Mouse (Mus musculus): ENCODE measurements at regions not wholly inside any gene's neighbourhood (a gene's known extent, or its start where the extent isn't known, plus 50 kb on each side); places are given as distances from the start of the nearest gene placed in this dataset.

DNA sequence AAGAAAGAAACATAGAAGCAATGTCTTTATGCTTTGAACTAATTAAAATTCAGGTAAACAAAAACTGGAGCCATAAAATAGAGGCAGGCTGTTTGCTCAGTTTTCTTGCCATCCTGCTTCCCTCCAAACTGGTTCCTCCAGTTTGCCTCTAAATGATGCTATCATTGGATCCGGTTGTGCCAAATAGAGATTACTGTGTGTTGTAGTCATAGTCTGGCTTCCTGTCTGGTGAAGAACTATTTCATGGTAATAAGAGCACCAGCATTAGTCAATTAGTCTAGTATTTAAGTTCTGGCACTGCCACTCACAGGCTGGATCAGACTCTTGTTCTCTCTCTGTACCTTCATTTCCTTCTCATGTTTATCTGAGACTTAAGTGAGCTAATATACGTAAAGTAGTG, 141.9 kb upstream of the Rasa1 start:
- peak; percentile 66 for ATAC-seq

DNA sequence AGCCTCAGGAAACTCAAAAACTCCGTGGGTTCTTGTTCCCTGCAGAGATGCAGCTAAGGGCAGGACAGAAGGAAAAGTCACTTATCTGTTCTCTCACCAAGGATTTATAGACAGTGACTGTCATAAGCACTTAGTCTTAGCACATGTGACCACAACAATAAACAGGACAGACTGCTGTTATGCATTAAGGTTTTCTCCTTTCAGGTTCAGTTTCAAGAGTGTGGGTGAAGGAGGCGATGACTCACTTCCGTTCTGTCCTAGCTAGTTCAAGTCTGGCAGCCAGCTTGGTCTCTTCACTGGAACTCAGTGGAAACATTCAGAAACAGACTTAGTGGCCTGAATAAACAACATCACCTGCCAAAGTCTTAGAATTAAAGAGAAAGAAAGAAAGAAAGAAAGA, 141.1 kb upstream of the Rasa1 start:
- ATAC-seq: peak; percentile 93

DNA sequence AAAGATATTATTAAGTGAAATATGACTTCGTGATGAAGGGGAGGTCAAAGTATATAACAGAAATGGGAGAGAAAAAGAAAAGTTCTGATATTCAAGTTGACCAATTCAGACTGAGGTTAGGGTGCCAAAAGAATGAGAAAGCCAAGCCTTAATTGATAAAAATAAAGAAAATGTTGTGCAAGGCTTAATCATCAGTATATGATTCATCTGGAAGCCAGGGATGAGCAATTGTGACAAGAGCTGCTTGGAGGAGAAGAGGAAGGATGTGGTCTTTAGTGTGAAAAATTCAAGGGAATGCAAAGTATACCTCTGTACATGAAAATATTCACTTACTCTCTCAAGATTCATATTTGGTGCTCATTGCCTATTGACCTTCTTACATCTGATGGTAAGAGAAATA, 129.7 kb upstream of the Rasa1 start:
- no peak for ATAC-seq

DNA sequence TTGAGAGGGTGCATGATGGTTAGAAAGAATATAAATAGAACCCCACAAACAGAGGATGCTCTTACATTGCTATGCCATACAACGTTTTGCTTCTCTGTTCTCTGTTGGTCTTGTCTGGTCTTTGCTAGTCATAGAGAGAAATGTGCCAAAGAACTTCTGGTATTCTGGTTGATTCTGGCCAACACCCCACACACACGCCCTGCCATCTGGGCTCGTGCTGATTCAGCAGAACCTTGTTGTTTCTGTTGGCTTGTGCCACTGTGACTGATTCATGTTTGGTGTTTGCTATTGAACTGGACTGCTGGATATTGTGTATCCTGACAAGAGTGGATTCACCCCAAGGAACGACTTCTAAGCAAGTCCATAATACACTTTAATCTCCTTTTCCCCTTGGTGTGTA, 126.0 kb upstream of the Rasa1 start:
- no peak for ATAC-seq

DNA sequence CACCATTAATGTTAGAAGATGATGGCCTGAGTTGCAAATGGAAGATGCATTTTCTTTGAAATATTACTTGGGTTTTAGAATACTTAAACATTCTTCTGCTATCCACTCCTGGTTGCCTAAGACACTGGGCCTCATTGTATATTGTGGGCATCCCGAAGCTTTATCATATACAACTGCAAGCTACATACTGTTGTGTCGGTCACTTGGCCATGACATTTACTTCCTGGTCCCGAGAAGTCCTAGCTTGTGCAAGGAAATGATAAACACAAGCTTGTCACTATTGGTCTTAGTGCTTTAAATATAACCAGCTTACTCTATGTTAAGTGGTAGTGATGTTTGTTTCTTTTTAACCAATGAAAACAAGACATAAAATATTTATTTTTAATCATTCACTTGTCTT, 122.4 kb upstream of the Rasa1 start:
- ATAC-seq: no peak

DNA sequence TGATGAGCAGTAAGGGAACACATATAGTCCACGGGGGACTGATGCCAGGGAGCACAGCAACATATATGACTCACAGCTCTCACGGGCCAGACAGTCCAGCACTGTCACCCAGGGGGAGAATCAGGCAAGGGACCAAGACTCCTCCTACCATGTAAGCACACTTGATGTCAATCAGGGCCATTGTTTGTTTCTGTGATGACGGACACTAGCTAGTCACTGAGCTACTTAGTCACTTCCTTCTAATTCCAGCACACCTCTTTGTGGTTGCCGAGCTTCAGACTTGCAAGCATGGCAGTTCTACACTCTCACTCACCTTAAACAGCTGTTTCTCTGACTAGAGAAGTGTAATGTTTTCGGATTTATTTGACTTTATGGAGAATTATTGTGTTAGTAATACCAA, 109.9 kb upstream of the Rasa1 start:
- ATAC-seq: peak; percentile 64

DNA sequence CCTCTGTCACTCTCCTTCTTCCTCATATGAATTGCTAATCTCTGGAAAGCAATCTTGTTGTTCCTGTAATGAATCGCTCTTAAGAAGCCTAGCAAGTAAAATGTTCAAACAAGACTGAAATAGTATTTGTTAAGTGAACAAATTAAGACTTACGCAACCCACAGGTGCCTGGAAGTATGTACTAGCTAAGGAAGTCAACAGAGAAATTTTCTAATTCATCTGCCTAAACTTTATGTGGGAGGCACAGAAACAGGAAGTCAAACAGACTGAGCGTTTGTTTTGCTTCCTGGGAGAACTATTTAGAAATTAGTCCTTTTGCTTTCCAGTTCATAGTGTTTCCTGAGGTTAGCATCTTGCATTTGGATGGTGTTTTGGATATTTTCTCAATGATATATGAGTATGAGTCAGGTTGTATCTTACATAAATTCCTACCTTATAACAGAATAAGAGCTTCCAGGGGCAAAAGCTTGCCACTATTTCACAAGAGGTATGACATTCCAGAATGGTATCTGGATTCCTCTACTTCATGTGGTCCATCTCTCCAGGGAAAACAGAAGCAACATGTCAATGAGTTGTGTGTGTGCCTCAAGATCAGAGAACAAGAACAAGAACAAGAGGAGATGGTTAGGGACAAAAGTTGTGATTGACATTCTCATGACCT, 87.5 kb upstream of the Rasa1 start:
- peak; percentile 92 for ATAC-seq

DNA sequence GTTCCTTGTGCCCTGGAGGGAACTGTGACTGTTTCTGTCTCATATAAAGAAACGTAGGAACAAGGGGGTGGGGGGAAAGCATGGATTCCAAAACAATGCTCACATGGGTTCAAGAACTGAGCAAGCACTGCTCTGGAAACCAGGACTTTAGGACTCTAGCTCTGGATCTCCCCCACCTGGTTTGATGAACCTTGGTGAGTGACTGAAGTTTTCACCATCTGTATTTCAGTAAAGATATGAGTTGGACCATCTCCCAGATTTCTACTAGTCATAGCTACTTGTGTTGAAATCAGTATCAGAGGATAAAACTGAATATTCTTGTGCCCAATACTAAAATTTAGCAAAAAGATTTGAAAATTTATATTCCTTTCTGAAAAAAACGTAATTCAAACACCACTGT, 70.7 kb upstream of the Rasa1 start:
- ATAC-seq: peak; percentile 5

DNA sequence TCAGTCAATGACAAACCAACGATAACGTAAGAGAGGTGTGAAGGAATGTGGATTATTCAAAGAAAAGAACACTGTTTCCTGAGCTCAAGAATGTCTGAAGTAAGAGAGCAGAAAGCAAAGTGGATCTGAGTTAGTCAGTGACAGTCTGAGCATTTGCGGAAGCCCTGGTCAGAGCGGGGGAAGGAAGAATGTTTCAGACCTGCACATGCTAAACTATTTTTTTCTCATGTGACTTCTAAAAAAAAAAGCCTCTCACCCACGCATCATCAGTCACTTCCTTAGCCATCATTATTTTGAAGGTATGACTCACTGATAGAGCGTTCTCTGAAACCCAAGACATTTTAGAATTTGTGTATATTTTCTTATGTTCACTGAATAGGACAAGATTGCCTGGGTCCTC, 70.2 kb upstream of the Rasa1 start:
- peak; percentile 83 for ATAC-seq

DNA sequence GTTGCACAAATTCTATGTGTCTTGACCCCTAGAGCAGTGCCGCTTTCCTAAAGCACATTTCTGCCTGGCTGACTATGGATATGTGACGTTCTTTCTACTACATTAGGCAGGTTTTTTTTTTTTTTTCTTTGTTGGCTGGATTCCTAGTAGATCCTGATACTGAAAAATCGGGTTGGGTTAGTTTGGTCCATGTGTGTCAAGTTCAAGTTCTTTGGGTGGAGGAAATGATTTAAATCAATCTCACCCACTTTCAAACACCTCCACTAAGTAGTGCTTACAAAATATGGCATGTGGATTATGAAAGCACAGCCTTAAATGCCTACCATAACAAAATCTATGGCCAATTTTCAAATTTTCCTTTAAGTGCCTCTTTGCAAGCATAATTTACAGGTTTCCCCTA, 63.1 kb upstream of the Rasa1 start:
- ATAC-seq: no peak

Data from inflammation-experienced regulatory T-cells, adult 6 months (primary cell).